Mouse (Mus musculus) large intestine, adult 2 months (tissue): ENCODE data around the gene Dnmt1. TPM values are rescaled to one million over a fixed set of nuclear protein-coding genes. Genes with fewer than 3 reads are reported as not detected.

Source experiments
- DNase-seq: peaks from one replicate; pipeline ENCODE4 v3.0.0-alpha.2; 2012; ENCODE audit warnings: low read depth, low spot score
- WGBS: fragments of 180-500 bp; shearing (Covaris S2); methylation state at CpG from one replicate; pipeline ENCODE4 v1.1.7; 2018; 5-methylcytosine and 5-hydroxymethylcytosine counted together
- polyA plus RNA-seq: library from polyadenylated mRNA; depleted of rRNA; stranded (reverse); fragments of >200 nt; gene quantifications from 2 replicates; pipeline ENCODE4 v1.2.3, GENCODE M21; 2012

Gene Dnmt1
- polyA plus RNA-seq, 1 experiment = 26.1 TPM

DNA sequence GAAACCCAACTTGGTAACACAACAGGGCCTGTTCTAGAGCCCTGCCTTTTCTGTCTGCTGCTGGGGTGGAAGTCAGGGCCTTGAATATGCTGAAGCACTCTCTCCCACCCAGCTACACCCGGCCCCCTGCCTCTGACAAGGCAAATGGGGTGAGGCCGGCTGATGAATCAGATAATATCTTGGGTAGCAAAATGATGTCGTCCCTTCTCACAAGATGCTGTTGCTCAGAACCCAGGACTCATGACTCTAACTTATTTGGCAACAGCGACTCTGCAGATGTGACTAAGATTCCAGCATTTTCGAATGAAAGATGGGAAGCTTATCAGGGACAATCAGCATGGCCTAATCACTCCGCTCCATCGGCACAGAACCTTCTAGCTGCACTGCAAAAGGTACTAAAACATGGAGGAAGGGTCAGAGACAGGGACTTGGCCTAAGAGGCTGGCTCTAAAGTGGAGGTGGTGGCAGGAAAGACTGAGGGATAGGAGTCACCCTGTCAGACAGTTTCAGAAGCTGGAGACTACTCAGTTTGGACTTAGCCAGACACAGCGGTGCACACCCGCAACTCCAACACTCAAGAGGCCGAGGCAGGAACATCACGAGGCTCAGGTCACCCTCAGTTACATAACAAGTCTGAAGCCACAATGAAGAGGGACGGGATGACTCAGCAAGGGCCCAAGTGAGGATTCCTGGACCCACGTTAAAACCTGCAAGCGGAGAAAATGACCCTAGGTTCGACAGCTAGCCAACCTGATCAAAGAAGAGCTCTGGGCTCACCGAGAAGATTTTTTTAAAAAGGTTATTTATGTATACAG lies 13.4 kb downstream of the Dnmt1 start:
- DNase-seq = no peak
- 68% methylated on average over 16 of the region's 16 CpGs for WGBS

DNA sequence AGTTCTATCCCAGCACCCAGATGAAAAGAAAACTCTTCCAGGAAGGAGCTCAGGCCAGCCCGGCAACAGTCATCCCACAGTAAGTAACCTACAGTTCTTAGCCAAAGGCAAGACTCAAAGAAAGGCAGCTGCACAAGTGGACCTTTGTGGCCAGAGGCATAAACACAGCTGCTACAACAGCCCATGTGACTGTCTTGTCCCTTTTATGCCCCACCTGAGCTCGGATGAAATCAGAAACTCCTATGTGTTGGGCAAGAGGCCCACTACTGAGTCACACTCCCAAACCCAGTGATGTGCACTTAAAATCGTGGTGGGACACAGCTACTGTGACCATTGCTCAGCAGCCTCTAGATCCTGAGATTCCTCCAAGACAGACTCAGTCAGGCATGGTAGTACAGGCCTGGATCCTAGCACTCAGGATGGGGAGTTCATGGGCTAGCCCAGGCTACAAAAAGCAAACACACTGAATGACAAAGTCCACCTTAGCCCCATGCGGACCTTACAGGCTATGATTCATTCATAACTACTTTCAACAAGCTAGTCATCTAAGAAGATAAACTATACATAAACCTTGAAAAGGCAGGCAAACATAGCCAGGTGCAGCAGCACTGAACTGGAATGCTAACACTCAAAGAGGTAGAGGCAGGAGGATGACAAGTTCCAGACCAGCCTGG lies 14.9 kb downstream of the Dnmt1 start:
- 15% methylated on average over 4 of the region's 4 CpGs for WGBS
- no peak for DNase-seq

DNA sequence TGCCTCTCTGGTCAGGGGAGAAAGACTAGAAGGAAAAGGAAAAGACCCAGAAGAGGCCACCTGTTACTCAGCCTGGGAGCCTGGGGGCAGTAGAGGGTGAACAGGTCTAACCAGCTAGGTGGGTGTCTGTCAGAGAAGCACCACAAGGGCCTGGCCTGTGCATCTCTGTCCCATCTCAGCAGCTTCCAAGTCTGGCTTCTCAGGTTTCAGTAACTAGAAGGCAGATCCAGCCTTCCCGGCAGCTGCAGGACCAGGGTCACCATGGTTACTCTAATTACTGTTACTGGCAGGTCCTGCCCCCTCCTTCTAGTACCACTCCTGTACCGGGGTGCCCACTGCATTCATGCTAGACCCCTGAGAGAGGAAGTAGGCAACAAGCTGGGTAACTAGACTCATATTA lies 15.8 kb downstream of the Dnmt1 start:
- 52% methylated on average over 2 of the region's 2 CpGs for WGBS
- no peak for DNase-seq

DNA sequence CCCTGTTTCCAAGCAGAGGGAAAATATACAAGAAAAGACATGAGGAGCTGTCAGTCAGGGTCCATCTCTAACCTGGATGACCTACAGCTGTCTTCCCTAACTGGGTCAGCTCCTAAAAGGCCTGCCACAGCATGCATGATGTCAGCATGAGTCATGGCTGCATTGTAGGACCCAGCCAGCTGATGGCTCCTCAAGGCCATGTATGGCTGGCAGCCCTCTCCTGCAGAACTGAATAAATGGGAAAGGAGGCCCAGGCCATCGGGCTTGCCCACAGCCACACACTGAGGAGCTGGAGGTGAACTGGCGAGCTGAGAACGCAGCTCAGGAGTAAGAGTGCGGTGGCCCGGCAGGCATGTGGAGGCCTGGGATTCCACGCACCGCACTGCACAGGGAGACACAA lies 16.3 kb downstream of the Dnmt1 start:
- WGBS = 79% methylated on average over 7 of the region's 7 CpGs
- no peak for DNase-seq

DNA sequence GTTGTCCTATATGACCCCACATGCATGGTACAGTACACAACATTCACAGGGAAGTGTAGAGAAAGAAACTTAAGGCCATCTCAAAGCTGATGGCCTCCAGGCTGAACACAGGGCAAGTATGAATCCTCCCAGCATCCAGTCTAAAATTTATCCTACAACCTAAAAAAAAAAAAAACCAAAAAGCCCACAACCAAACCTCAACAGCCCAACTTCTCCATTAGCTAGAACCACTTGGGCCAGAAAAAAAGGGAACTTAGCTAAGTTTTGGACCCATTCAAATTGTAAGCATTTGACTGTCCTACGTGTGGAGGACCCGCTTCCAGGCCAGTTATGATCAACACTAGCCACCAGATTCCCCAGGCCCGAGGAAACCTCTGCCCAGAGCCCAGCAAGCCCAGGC lies 36.4 kb downstream of the Dnmt1 start:
- WGBS = 92% methylated on average over 3 of the region's 3 CpGs

DNA sequence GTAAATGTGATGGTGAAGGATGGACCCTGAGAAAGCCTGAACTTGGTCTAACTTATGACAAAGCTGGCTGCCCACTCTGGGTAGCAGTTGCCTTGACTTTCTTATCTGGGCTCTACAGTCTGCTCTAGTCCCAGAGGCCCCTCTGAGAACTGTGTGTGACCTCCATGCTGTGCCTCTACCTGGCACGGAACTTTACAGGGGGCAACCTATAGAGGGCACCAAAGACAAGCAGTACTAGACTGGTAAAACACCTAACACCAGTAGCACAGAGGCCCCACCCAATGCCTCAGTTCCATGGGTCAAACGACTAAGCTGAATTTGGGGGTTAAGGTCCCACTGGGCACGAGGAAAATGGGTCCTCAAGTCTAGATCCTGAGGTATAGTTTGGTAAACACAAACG lies 43.5 kb downstream of the Dnmt1 start:
- WGBS = 71% methylated on average over 4 of the region's 4 CpGs
- no peak for DNase-seq

More for the DNA sequence above, 36.4 kb downstream of the Dnmt1 start:
- DNase-seq = no peak

DNA sequence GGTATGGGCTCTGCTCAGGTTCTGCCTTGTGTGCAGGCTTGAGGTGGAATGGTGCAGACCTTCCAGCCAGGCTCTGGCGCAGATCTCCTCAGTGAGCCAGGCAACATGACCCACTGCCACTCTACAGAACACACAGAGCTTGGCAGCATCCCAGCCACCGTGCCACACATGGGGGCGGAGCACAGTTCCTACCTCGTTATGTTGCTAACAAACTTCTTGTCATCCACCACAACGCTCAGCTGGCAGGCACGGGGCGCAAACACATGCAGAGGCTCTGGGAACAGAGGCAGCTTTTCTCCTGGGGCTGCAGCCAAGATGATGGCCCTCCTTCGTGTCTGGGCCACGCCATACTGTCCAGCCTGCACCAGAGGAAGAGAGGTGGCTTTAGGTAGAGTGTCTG lies 49.7 kb downstream of the Dnmt1 start:
- 84% methylated on average over 9 of the region's 9 CpGs for WGBS
- no peak for DNase-seq

DNA sequence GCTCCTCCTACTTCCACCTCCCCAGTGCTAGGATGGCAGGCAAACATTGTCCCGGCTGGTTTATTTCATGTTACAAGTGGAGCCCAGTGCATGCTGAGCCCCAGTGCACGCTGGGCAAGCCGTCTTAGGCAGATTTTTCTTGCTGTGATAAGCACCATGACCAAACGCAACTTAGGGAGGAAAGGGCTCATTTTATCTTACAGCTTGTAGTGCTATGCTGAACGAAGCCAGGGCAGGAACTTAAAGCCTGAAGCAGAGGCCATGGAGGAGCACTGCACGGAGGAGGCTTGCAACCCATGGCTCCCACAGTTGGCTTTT lies 57.6 kb downstream of the Dnmt1 start:
- DNase-seq = no peak
- WGBS = 17% methylated on average over 6 of the region's 6 CpGs

DNA sequence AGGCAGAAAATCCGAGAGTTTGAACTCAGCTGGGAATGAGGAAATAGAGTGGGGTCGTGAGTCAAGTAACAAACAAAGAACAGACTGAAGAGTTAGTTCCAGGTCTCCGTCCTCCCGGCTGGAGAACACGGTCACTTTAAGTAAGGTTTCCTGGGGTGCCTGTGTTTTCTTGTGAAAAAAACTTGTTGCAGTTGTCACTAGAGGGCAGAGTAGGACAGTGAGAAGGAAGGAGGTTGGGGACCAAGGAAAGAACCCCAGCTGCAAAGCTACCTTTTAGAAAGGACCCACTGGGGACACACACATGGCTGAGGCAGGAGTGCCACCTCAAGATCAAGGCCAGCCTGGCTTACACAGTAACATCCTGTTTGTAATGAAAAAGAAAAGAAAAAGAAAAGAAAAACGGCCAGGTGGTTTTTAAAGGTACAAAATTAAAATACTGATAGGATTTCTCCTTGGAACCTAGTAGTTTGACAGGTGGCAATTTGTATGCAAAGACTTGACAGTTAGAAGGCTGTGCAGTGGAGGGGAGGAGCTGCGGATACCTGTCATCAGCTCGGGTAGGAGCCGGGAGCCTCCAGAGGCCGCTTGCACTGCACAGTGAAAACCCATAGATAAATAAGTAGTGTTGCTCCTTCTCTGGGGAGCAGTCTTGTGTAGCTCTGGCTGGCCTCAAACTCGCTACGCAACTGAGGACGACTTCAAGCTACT lies 58.1 kb downstream of the Dnmt1 start:
- 4% methylated on average over 13 of the region's 13 CpGs for WGBS
- no peak for DNase-seq

DNA sequence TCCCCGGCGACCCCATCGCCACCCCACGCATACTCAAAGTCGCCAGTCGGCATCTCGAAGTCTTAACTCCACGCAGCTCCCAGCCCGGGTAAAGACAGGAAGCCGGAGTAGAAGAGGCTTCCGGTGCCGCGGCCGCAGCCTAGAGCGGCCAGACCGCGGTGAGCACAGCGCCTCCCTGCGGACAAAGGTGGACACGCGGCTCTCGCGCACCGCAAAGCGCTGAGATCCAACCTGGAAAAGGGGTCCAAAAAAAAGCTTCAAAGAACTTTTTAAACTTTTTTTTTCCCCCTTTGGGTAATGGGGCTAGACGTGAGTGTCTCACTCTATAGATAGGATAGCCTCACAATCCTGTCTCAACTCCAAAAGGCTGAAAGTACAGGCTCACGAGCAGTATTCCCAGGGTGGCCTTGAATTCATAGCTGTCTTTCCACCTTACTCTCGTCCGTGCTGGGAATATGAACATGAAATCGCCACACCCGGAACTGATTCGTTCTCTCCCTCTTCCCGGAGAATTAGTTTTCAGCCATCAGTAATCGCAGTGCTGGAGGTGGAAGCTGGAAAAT lies 61.1 kb downstream of the Dnmt1 start, which contains the start of gene Eif3g:
Gene Eif3g, minus strand, starts transcription at position 113 of the 563 bp plus-strand sequence.
- 2% methylated on average over 34 of the region's 34 CpGs for WGBS
- DNase-seq = peak; percentile 45

DNA sequence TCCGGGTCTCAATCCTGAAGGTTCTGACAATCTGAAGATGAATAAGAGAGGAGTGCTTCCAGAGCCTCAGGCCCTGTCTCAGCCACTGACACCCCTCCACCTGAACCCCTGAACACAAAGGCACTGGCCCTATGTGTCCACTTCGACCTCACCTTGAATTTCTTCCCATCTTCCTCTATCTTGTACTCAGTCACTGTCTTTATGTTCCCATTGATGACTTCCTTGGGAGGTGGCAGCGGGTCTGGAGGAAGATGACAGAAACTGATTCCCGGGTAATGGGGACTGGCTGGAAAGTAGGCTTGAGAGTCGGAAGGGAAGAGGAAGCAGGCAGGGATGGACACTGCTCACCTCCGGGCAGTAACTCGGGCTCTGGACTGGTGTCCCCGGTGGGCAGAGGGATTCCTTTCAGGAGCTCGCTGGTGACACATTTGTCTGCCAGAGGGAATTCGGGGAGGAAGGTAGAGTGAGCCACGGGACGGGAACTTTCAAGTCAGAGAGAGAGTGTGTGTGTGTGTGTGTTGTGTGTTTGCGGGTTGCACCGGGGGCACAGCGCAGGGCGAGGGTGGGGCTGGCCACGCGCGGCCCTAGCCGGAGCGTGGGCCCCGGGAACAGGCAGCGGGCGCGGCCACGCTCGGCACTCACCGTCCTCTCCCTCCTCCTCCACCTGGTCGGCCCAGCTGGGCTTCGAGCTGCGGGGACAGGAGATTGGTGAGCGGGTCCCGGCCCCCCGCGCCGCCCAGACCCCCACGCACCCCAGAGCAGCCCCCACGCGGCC lies 61.8 kb downstream of the Dnmt1 start:
- WGBS = 3% methylated on average over 39 of the region's 39 CpGs
- no peak for DNase-seq

DNA sequence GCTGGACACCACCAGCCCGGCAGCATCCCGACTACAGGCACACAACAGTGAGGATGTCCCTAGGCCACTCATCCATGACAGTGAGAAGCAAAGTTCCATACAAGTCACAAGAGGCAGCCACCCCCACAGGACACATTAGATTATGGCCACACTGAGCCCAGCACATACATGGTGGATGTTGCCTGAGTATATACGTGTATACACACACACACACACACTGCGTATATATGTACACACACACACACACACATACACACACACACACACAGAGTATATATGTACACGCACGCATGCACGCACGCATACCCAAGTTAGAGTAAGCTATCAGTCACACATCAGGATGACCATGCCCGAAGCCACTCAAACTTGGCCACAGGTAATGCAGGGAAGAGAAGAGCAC lies 64.3 kb downstream of the Dnmt1 start:
- WGBS = 92% methylated on average over 9 of the region's 9 CpGs
- no peak for DNase-seq

DNA sequence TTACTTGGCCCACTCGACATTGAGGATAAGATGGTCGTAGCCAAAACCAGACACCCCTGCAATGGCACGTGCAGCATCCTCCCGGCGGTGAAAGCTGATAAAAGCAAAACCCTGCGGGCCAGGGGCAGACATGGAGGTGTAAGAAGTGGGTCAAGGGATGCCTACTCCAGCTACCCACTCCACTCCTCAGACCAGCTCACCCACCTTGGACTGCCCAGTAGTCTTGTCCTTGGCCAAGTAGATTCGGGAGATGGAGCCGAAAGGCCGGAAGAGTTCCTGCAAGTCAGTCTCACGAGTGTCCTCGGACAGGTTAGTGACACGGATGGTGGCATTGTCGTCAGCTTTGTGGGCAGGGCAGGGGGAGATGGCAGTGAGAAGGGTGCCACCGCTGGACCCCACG lies 65.1 kb downstream of the Dnmt1 start:
- no peak for DNase-seq
- 91% methylated on average over 15 of the region's 15 CpGs for WGBS

DNA sequence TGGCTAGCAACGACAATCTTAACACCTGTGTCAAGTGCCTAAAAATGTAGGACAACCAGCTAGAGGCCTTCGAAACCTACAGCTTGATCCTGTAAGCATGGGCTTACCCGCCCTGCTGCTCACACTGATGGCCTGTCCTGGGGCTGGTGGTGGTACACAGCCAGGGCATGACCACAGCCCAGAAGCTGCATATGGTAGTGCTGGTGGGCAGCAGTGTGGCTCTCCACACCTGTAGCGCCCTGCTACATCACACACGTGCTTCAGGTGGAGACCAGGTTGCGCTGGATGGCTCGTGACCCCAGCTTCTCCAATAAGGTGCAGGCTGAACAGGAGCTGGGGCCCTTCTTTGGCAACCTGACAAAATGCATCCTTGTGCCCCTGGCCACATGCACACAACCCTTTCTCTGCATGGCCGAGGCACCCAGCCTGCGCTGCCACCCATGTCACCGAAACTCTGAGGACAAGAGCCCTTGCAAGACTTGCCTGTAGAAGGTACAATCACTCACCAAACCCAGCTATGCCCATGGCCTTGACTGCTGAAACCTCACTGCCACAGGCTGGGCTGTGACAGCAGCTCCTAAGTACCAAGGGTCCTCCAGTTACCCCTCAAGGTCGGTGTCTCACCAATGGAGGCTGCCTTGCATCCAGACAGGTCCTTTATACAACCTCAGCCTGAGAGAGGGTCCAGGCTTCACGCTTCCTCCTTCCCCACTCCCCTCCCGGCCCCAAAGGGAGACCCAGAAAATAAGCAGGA lies 65.9 kb downstream of the Dnmt1 start:
- 77% methylated on average over 13 of the region's 13 CpGs for WGBS
- no peak for DNase-seq

DNA sequence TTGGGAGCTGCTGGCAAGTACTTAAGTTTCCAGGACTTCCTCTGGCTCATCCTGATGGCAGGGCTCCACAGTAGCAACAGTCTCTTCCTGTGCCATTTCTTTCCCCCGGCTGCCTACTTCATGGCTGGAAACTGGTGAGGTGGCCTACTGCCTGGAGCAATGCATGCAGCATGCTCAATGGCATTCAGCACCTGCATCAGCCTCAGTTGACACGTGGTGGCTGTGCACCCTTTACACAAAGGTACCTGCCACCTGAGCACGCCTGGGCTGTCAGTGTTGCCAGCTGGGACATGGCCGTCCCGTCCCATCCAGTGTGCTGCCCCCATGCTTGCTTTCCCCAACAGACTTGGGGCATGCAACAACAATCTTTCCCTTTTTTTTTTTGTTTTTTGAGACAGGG lies 66.6 kb downstream of the Dnmt1 start:
- 60% methylated on average over 5 of the region's 5 CpGs for WGBS
- no peak for DNase-seq

DNA sequence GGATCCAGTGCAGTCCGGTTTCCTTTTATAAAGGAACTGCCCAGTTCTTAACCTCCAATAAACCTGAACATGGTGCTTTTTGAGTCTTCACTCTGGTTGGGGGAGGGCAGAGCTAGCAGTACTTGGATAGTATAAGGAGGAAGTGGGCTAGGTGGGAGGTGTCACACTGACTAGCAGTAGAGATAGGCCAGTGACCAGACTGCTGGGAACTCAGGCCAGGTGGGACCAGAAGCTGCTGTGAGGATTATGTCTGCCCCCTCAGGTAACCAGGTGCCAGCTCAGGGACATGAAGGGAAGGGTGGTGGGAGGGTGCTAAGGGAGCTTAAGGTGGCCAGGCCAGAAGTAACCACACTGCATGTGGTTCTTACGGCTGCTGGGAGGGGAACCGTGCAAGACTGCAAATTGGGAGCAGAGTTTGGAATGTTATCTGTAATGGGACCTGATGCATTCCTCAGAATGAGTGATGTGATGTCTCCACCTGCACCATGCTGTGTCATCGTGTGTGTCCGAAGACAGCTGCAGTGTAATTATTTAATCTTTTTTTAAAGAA lies 67.5 kb downstream of the Dnmt1 start:
- DNase-seq = no peak

DNA sequence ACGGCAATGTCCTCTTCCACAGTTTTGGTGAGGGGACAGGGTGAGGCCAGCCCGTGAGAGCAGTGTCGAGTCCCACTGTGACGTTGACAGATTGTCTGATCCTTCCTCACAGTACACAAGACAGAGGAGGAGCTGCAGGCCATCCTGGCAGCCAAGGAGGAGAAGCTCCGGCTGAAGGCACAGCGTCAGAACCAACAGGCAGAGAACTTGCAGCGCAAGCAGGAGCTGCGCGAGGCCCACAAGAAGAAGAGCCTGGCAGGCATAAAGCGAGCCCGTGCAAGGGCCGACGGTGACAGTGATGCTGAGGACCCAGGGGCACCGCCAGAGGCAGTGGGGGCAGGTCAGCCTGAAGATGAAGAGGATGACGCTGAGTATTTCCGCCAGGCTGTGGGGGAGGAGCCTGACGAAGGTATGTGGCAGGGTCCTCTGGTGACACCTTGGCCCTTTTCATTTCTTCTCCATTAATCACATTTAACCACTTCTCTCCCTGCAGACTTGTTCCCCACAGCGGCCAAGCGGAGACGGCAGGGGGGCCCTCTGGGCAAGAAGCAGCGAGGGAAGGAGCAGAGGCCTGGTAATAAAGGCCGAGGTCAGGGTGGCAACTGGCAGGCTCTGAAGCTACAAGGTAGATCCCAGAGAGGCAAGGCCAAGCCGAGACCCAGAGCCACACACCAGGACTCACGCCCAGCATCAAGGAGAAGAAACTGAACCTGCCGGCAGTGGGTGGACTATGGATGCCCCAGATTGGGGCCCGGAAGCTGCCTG lies 68.2 kb downstream of the Dnmt1 start:
- 77% methylated on average over 26 of the region's 26 CpGs for WGBS
- DNase-seq = no peak

More for the DNA sequence above, 67.5 kb downstream of the Dnmt1 start:
- 55% methylated on average over 5 of the region's 5 CpGs for WGBS

DNA sequence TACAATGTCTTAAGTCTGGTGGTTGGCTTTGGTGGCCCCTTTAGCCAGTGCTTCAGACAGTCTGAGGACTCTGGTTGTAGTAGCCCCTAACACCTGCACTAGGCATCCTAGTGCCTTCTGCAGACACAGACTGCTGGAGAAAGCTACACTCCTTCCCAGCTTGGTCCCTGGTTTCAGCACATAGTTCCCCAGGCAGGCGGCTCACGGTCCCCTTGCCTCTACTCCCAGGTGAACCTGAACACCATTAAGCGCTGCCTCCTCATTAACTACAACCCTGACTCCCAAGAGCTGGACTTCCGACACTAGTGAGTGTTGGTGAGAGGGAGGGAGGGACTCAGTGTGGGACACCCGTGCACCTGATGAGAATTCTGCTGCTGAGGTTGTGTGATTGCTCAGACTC lies 69.3 kb downstream of the Dnmt1 start:
- no peak for DNase-seq
- 92% methylated on average over 5 of the region's 5 CpGs for WGBS
